27 mouse cellular contexts compared by ENCODE assay signal in the genomic region with DNA sequence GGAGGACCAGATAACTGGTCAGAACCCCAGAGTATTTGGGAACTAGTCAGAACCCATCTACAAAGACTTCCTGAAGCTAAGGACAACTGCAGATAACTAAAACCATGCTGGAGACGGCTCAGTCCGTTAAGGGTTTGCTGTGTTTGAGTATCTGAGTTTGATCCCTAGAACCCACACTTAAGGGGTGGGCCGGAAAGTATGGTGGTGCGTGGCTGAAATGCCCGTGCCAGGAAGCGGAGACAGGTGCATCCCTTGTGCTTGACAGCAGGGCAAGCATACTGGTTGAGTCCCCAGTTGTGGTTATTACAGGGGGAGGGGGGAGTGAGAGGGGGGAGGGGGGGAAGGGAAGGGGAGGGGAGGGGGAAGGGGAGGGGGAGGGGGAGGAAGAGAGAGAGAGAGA. TPM values are rescaled to one million over a fixed set of nuclear protein-coding genes. Genes with fewer than 3 reads are reported as not detected.
A peak's percentile ranks its signal among the peaks of the same experiment; 100 is the strongest.
DNase-seq lines count a peak whose midpoint lies in the region; ATAC-seq lines count a peak whose summit lies in the region.
"Had no signal": no experiment of that assay in that cellular context is flagged by ENCODE, and none has a peak within 500 bp of the region (broad histone marks: within the 10 kb centered on the region; RNA-seq: fewer than 3 reads in every experiment).

No protein-coding gene starts in this region.

- H3K4me1 ChIP-seq in midbrain, embryonic 16.5 days (ENCODE audit: control insufficient read depth, insufficient read depth, low read length), result peaks cover 14% of the 10 kb centered on the region

- H3K4me3 ChIP-seq in midbrain, embryonic 16.5 days (ENCODE audit: low read depth, low read length), result no peak overlapping the region
- H3K4me3 ChIP-seq: erythroblast, embryonic 14.5 days; forebrain, embryonic 12.5 days; gastrocnemius, adult 2 months had no signal

- H3K27me3 ChIP-seq in midbrain, embryonic 16.5 days (ENCODE audit: control insufficient read depth, insufficient read depth, low read depth, low read length), result 0 out of 2 replicates have a peak, but pooled peaks cover 3% of the 10 kb centered on the region

- ATAC-seq in CD4-positive, CD25-positive, alpha-beta regulatory T cell, adult 4 months, result no peak
- ATAC-seq in granulocyte monocyte progenitor cell, adult 5-6 weeks (replicated peaks; ENCODE audit: poor library complexity, severe bottlenecking), result 0 out of 2 replicates have a peak, but pooled peaks have one; percentile 10
- ATAC-seq in midbrain, embryonic 16.5 days, result no peak
- ATAC-seq: intestine, postnatal 0 days had no signal

- no peaks in the 10 kb centered on the region for H3K9me3 ChIP-seq in midbrain, embryonic 16.5 days (replicated peaks; ENCODE audit: control insufficient read depth, low read length, poor library complexity, severe bottlenecking)
- H3K9me3 ChIP-seq: forebrain, embryonic 12.5 days had no signal

- H3K9ac ChIP-seq in midbrain, embryonic 16.5 days (ENCODE audit: low read depth, low read length), result no peak overlapping the region
- H3K9ac ChIP-seq: forebrain, embryonic 12.5 days; hindbrain, embryonic 14.5 days; liver, embryonic 14.5 days had no signal

- no peak overlapping the region for H3K27ac ChIP-seq in midbrain, embryonic 16.5 days (ENCODE audit: low read length)
- H3K27ac ChIP-seq: forebrain, embryonic 12.5 days; gastrocnemius, adult 2 months; hindbrain, embryonic 14.5 days; liver, embryonic 14.5 days; macrophage had no signal

- no peak overlapping the region for H3K4me2 ChIP-seq in midbrain, embryonic 16.5 days (ENCODE audit: low read length)
- H3K4me2 ChIP-seq: forebrain, embryonic 12.5 days; hindbrain, embryonic 14.5 days had no signal

- H3K36me3 ChIP-seq in midbrain, embryonic 16.5 days (ENCODE audit: control insufficient read depth, insufficient read depth, low read length), result no peaks in the 10 kb centered on the region
- H3K36me3 ChIP-seq: forebrain, embryonic 12.5 days had no signal

- 88% methylated on average over 4 of the region's 6 CpGs for WGBS in midbrain, embryonic 16.5 days

- DNase-seq in CD4-positive, CD25-positive, alpha-beta regulatory T cell, adult 2 months (ENCODE audit: low read depth, low spot score), result peak; percentile 9
- DNase-seq in thymus, adult 18-20 months, result peak; percentile 48 to 71
- DNase-seq in thymus, postnatal 25 days, result peak; percentile 62
- DNase-seq in layer of hippocampus, adult 9-10 months (ENCODE audit: low spot score), result no peak
- no peak for DNase-seq in urinary bladder, postnatal 25 days (ENCODE audit: low spot score)
- DNase-seq: adrenal gland, postnatal 25 days; cerebellum, adult 11-12 months; cerebellum, adult 9-11 months; gastrocnemius, adult 2 months; kidney, adult 9 months; kidney, postnatal 10 days; liver; lung, adult 2 months; lung, postnatal 10 days; midbrain, embryonic 14.5 days; right cerebral cortex, postnatal 25 days had no signal

RNA-seq across cellular contexts. Expression of a gene that starts 4.7 kb away (rescaled TPM):
- polyA plus RNA-seq in CD4-positive, CD25-positive, alpha-beta regulatory T cell, adult 4 months (2017; shearing (Covaris generic)), result under 1 TPM in 1 of 2 experiments, not detected in 1; 0.35 TPM
- 0.13 and 1.2 TPM in 2 replicates for total RNA-seq in granulocyte monocyte progenitor cell, adult 5-6 weeks (2014; fragmentation: Nextera tagmentation)
- not detected in 2 replicates for total RNA-seq in granulocyte monocyte progenitor cell, adult 5-6 weeks (2017)
- 15.5 and 17.3 TPM in 2 replicates for polyA plus RNA-seq in midbrain, embryonic 16.5 days (2015; fragmentation: Nextera tagmentation; extraction: Ambion mirVana)
- total RNA-seq: gastrocnemius, adult 2 months; heart, postnatal 25 days; neutrophil, adult 5-6 weeks had no signal
- polyA plus RNA-seq: erythroblast, embryonic 14.5 days; macrophage had no signal

RNA-seq across cellular contexts. Expression of a gene that starts 34.5 kb away (rescaled TPM):
- polyA plus RNA-seq in CD4-positive, CD25-positive, alpha-beta regulatory T cell, adult 4 months (2017; shearing (Covaris generic)), result 10 to 100 TPM; 15.4 to 19.3 TPM
- 39.1 and 63.6 TPM in 2 replicates for total RNA-seq in granulocyte monocyte progenitor cell, adult 5-6 weeks (2014; fragmentation: Nextera tagmentation)
- total RNA-seq in granulocyte monocyte progenitor cell, adult 5-6 weeks (2017), result 11.3 and 22.8 TPM in 2 replicates
- polyA plus RNA-seq in midbrain, embryonic 16.5 days (2015; fragmentation: Nextera tagmentation; extraction: Ambion mirVana), result 32.4 and 36.3 TPM in 2 replicates

RNA-seq across cellular contexts. Expression of a gene that starts 35.4 kb away (rescaled TPM):
- 10 to 100 TPM; 12.0 to 17.9 TPM for polyA plus RNA-seq in CD4-positive, CD25-positive, alpha-beta regulatory T cell, adult 4 months (2017; shearing (Covaris generic))
- 24.8 and 37.0 TPM in 2 replicates for total RNA-seq in granulocyte monocyte progenitor cell, adult 5-6 weeks (2014; fragmentation: Nextera tagmentation)
- 30.5 and 36.9 TPM in 2 replicates for total RNA-seq in granulocyte monocyte progenitor cell, adult 5-6 weeks (2017)
- polyA plus RNA-seq in midbrain, embryonic 16.5 days (2015; fragmentation: Nextera tagmentation; extraction: Ambion mirVana), result 37.6 and 38.5 TPM in 2 replicates

Comparison
In these comparisons a context has a peak if more than half of its experiments do, and no peak if none do; other contexts are left out.
1. DNase-seq: peak in CD4-positive, CD25-positive, alpha-beta regulatory T cell, adult 2 months (single experiment), thymus, adult 18-20 months (2 of 2) and thymus, postnatal 25 days (single experiment); none in layer of hippocampus, adult 9-10 months (single experiment) and urinary bladder, postnatal 25 days (single experiment).
2. RNA of a gene that starts 4.7 kb away (polyA plus RNA-seq): 15.5 to 17.3 TPM in midbrain, embryonic 16.5 days; 0.35 TPM in CD4-positive, CD25-positive, alpha-beta regulatory T cell, adult 4 months; every median in the first group is over 10 times any median in the second.